Mouse (Mus musculus) liver, adult 2 months (tissue): ENCODE results near the gene Ak9. TPM values are rescaled to one million over a fixed set of nuclear protein-coding genes. Genes with fewer than 3 reads are reported as not detected.

Experiments used
- DNase-seq: peaks from one replicate; pipeline ENCODE4 v3.0.0-alpha.2; 2011; ENCODE audit warnings: low read depth, low spot score; ENCODE audit errors: extremely low read depth
- H3K27ac ChIP-seq: fragments of 200-500 bp; replicated peaks from 2 replicates; pipeline ENCODE4 v1.5.1; 2012; ENCODE audit warnings: low read depth, mild to moderate bottlenecking, control low read depth, inconsistent platforms, low read length; ENCODE audit not compliant: insufficient read depth
- H3K27me3 ChIP-seq: fragments of 200-500 bp; 2 replicates; pipeline ENCODE4 v1.6.1; 2012; ENCODE audit warnings: mild to moderate bottlenecking, moderate library complexity, low read length, inconsistent platforms; ENCODE audit not compliant: control insufficient read depth, insufficient read depth
- H3K36me3 ChIP-seq: fragments of 200-500 bp; 2 replicates; pipeline ENCODE4 v1.6.1; 2012; ENCODE audit warnings: low read length, inconsistent platforms; ENCODE audit not compliant: control insufficient read depth, insufficient read depth
- H3K4me1 ChIP-seq: fragments of 200-500 bp; 2 replicates; pipeline ENCODE4 v1.6.1; 2011; ENCODE audit warnings: low read length; ENCODE audit not compliant: control insufficient read depth, insufficient read depth
- H3K4me3 ChIP-seq: fragments of 200-500 bp; 2 replicates; pipeline ENCODE4 v1.5.1; 2011; ENCODE audit warnings: low read depth, mild to moderate bottlenecking, control low read depth, low read length, moderate library complexity; ENCODE audit not compliant: insufficient read depth
- H3K79me2 ChIP-seq: fragments of 200-500 bp; 2 replicates; pipeline ENCODE4 v1.6.1; 2012; ENCODE audit warnings: inconsistent platforms, mild to moderate bottlenecking, low read length, moderate library complexity; ENCODE audit not compliant: control insufficient read depth, insufficient read depth
- H3K9ac ChIP-seq: fragments of 200-500 bp; 2 replicates; pipeline ENCODE4 v1.6.1; 2012; ENCODE audit warnings: low read depth, mild to moderate bottlenecking, control low read depth, inconsistent platforms, low read length
- CTCF ChIP-seq: fragments of 200-500 bp; IDR thresholded peaks from 2 replicates; pipeline ENCODE4 v1.5.1; 2011; ENCODE audit warnings: low read depth, low read length, control low read depth
- POLR2A ChIP-seq: fragments of 200-500 bp; IDR thresholded peaks from 2 replicates; pipeline ENCODE4 v1.6.1; 2011; ENCODE audit warnings: low read length, control low read depth; ENCODE audit not compliant: insufficient read depth; ENCODE audit errors: extremely low read depth
- WGBS: fragments of 180-500 bp; shearing (Covaris S2); methylation state at CpG from one replicate; pipeline ENCODE4 v1.1.7; 2018; 5-methylcytosine and 5-hydroxymethylcytosine counted together
- polyA plus RNA-seq: library from polyadenylated mRNA; depleted of rRNA; stranded (reverse); fragments of >200 nt; gene quantifications from 2 replicates; pipeline ENCODE4 v1.2.3, GENCODE M21; 2012
- total RNA-seq: library from RNA; depleted of rRNA; stranded (reverse); fragments of >200 nt; gene quantifications from 2 replicates; pipeline ENCODE4 v1.2.3, GENCODE M21; 2014

Gene Ak9
- total and polyA plus RNA-seq, 2 experiments = not detected

- no peaks in the 10 kb centered on the region for H3K79me2 ChIP-seq
- H3K27ac ChIP-seq = no peak overlapping the region
- no peaks in the 10 kb centered on the region for H3K27me3 ChIP-seq
- 82% methylated on average over 5 of the region's 5 CpGs for WGBS
- TF ChIP-seq CTCF (no peak), POLR2A (no peak)
- peaks cover 2% of the 10 kb centered on the region; the same call in 1 of the 2 replicates for H3K4me1 ChIP-seq
- H3K36me3 ChIP-seq = no peaks in the 10 kb centered on the region
- H3K4me3 ChIP-seq = no peak overlapping the region
- no peak overlapping the region for H3K9ac ChIP-seq
- no peak for DNase-seq
Observed at GRCm38 (mm10) chr10:41472962-41473481, 169.2 kb downstream of the Ak9 start.

DNA sequence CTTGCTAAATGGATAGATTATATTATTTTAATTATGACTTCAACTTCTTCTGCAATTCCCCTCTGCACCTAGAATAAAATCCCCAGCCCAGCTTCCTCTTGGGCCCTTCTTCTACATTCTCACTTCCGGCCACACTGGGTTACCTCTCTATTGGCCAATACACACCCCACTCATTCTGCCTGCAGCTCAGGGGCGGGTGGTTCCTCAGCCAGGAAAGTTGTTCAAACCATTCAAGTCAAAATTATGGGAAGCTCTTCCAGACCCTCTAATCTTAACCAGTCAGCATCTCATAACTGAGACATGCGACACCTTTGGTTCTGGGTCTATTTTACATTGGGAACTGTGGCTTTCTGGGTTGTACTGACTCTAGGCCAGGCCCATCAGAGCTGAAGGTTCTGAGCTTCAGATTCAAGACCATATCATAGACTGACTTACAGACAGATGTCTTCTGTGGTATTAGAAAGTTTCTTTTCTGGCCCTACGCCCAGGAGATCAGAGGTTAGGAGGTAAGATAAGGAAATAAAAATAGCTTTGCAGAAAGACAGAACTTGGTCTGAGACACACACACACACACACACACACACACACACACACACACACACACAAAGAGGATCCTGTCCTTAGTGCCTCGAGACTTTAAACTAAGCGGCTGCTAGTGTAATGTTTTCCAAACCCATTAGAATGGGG, 170.1 kb downstream of the Ak9 start:
- H3K27ac ChIP-seq = no peak overlapping the region
- no peaks in the 10 kb centered on the region for H3K27me3 ChIP-seq
- WGBS = 63% methylated on average over 6 of the region's 6 CpGs
- H3K4me1 ChIP-seq = peaks cover 2% of the 10 kb centered on the region; the same call in 1 of the 2 replicates
- no peak for TF ChIP-seq POLR2A
- no peak for TF ChIP-seq CTCF
- DNase-seq = no peak
- H3K36me3 ChIP-seq = no peaks in the 10 kb centered on the region
- H3K9ac ChIP-seq = no peak overlapping the region
- no peaks in the 10 kb centered on the region for H3K79me2 ChIP-seq
- H3K4me3 ChIP-seq = no peak overlapping the region

- Histone ChIP-seq H3K36me3 (no peaks in the 10 kb centered on the region), H3K27me3 (no peaks in the 10 kb centered on the region), H3K27ac (no peak overlapping the region), H3K4me3 (no peak overlapping the region), H3K4me1 (peaks cover 2% of the 10 kb centered on the region; the same call in 1 of the 2 replicates), H3K79me2 (no peaks in the 10 kb centered on the region), H3K9ac (no peak overlapping the region)
- DNase-seq = no peak
- TF ChIP-seq POLR2A (no peak), CTCF (no peak)
- WGBS = 79% methylated on average over 1 of the region's 1 CpGs
Observed at GRCm38 (mm10) chr10:41474981-41475391, 171.2 kb downstream of the Ak9 start.

DNA sequence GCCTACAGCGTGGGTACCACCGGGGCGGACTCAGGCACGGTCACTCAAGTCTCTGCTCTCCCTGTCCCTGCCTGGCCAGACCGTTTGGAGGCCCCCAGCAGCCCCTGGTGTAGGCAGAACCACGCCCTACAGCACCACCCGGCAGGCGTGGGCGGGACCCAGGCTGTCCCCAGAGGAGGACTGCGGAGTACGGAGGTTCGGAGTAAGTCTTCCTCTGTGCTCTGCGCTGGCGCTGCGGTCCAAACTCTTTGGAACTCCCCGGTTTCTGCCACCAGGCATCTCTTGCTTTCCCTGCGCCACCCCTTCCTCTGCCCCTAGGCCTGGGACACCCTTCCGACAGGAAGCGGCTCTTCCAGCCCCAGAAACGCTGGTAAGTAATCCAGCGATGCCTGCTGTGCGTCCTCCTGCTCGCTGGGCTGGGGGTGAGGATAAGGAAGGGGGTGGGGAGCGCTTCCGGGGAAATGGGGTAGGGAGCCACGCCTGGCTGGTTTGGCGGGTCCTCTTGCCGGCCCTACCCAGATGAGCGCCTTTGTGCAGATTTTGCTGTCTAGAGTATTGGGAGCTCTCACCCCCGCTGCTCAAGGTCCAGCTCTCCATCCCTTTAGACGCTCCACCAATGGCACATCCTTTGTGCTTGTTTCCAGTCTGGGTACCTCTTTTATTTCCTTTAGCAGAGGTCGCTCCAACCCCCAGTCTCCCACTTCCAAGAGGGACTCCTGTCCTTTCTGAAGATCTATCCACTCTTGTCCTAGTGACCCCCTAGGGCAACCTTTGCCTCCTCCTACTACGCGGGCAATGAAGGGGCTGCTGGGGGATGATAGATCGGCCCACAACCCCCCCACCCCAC, 172.6 kb downstream of the Ak9 start, which contains the start of gene Mical1:
Gene Mical1 (plus strand): TSS at position 144 of the 847 bp plus-strand sequence.
- Histone ChIP-seq H3K27me3 (no peaks in the 10 kb centered on the region), H3K9ac (peak within 1 kb of the TSS; percentile 49), H3K4me3 (peak within 1 kb of the TSS; percentile 49), H3K4me1 (peaks cover 2% of the 10 kb centered on the region; the same call in 1 of the 2 replicates), H3K36me3 (no peaks in the 10 kb centered on the region), H3K79me2 (no peaks in the 10 kb centered on the region), H3K27ac (no peak within 1 kb of the TSS)
- 9% methylated on average over 35 of the region's 35 CpGs for WGBS
- DNase-seq = no peak
- TF ChIP-seq POLR2A (0 out of 2 replicates have a peak, but pooled peaks have one; percentile 13), CTCF (no peak)

DNA sequence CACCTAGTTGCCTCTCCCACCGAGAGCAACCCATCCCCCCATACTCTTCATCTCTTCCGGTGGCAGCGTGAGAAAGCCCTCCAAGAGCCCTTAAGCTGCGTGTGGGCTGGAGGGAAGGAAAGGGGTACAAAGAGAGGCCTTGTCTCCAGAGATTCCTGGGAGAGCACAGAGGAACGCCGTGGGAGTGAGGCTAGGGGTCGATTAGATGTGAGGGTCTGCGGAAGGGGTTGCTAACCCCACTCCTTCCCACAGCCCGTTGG, 173.2 kb downstream of the Ak9 start:
- Histone ChIP-seq H3K27ac (no peak overlapping the region), H3K27me3 (no peaks in the 10 kb centered on the region), H3K4me3 (peak overlapping the region; percentile 49; the same call in 1 of the 2 replicates), H3K36me3 (no peaks in the 10 kb centered on the region), H3K79me2 (no peaks in the 10 kb centered on the region), H3K9ac (peak overlapping the region; percentile 36; the same call in 1 of the 2 replicates), H3K4me1 (peaks cover 2% of the 10 kb centered on the region; the same call in 1 of the 2 replicates)
- TF ChIP-seq POLR2A (no peak), CTCF (no peak)
- WGBS = 6% methylated on average over 9 of the region's 9 CpGs
- no peak for DNase-seq
